Mouse (Mus musculus) spleen, adult 2 months (tissue): ENCODE results near the gene Hist1h4a.

Experiments used
- CTCF ChIP-seq: fragments of 200-500 bp; IDR thresholded peaks from 2 replicates; pipeline ENCODE4 v1.5.1; 2011; ENCODE audit warnings: mild to moderate bottlenecking, inconsistent platforms; ENCODE audit not compliant: insufficient read depth, insufficient read length, insufficient replicate concordance; ENCODE audit errors: extremely low read depth
- POLR2A ChIP-seq: fragments of 200-500 bp; IDR thresholded peaks from 2 replicates; pipeline ENCODE4 v1.6.1; 2011; ENCODE audit warnings: low read depth, low read length, inconsistent platforms

- TF ChIP-seq CTCF (no peak), POLR2A (no peak)
These were observed 19.0 kb downstream of the Hist1h4a start for GRCm38 (mm10) chr13:23742007-23742406.
